Mouse (Mus musculus) G1E (cell line): Measurements from ENCODE around the gene Dbn1.

Experiments
- CTCF ChIP-seq: IDR thresholded peaks from 2 replicates; pipeline ENCODE4 v1.5.1; 2012; ENCODE audit warnings: low read depth, low read length, inconsistent platforms, mixed read lengths
- TAL1 ChIP-seq: conservative IDR thresholded peaks from 2 replicates; pipeline ENCODE4 v1.6.1; 2012; ENCODE audit warnings: low read depth, low read length, inconsistent platforms, mixed read lengths

DNA sequence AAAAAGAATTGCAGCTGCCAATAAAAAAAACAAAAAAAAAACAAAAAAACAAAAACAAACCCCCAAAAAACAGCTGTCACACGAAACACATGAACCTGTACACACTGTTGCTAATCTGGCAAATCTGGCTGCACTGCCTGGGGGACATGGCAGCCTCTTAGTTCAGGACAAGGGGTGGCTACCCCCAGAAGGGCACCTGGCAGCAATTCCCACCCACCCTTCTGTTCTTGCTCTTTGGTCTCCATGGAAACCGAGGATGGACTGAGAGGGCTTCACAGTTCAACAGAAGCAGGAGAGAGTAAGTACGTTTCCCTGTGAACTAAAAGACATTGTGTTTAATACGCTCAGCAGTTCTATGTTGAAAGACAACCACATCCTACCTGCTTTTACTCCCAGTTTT, 7.8 kb upstream of the Dbn1 start:
- no peak for TF ChIP-seq TAL1
- no peak for TF ChIP-seq CTCF
